Mouse (Mus musculus): ENCODE results near the gene Dusp16. TPM values are rescaled to one million over a fixed set of nuclear protein-coding genes. Genes with fewer than 3 reads are reported as not detected.
"Not testable (repeated sequence)": the region's sequence is repeated elsewhere in the genome, so short reads cannot be mapped to it uniquely, and the experiment has no call there.

The Dusp16 gene
- polyA plus RNA-seq, 1 experiment = 12.7 TPM

- Histone ChIP-seq H3K4me3 (ENCODE audit: control insufficient read depth, insufficient read depth, low read length) (no peak overlapping the region), H3K27ac (ENCODE audit: control insufficient read depth, insufficient read depth, low read length) (no peak overlapping the region), H3K27me3 (ENCODE audit: control insufficient read depth, insufficient read depth, low read length) (no peaks in the 10 kb centered on the region), H3K4me1 (replicated peaks; ENCODE audit: control insufficient read depth, insufficient read depth, low read length) (no peaks in the 10 kb centered on the region), H3K36me3 (ENCODE audit: control insufficient read depth, insufficient read depth, low read length) (no peaks in the 10 kb centered on the region)
- 96% methylated on average over 4 of the region's 4 CpGs for WGBS
- TF ChIP-seq POLR2A (IDR thresholded peaks at IDR 0.05; ENCODE audit: control insufficient read depth, extremely low read depth, insufficient read depth, low read length, poor library complexity) (no peak), CTCF (IDR thresholded peaks at IDR 0.05; ENCODE audit: borderline replicate concordance, control insufficient read depth, extremely low read depth, insufficient read depth, low read length, poor library complexity) (no peak)
- no peak for DNase-seq
These were observed 114.9 kb downstream of the Dusp16 start for GRCm38 (mm10) chr6:134677504-134677903.

DNA sequence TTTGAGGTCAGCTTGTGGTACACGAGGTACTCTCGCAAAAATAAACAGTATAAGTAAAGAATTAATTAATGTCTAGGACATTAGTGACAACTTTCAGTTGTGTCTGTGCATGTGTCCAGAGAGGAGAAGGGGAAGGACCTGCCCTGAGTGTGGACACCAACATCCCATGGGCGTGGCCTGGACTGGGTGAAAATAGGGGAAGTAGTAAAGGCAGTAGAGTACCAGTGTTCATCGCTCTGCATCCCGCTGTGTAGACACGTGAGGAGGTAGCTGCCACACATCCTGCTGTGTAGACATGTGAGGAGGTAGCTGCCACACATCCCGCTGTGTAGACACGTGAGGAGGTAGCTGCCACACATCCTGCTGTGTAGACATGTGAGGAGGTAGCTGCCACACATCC lies 118.7 kb downstream of the Dusp16 start:
- DNase-seq; H3K4me3 ChIP-seq (ENCODE audit: control insufficient read depth, insufficient read depth, low read length); H3K36me3 ChIP-seq (ENCODE audit: control insufficient read depth, insufficient read depth, low read length); H3K27ac ChIP-seq (ENCODE audit: control insufficient read depth, insufficient read depth, low read length); H3K27me3 ChIP-seq (ENCODE audit: control insufficient read depth, insufficient read depth, low read length); H3K4me1 ChIP-seq (replicated peaks; ENCODE audit: control insufficient read depth, insufficient read depth, low read length): not testable (repeated sequence)
- WGBS = 77% methylated on average over 8 of the region's 8 CpGs

DNA sequence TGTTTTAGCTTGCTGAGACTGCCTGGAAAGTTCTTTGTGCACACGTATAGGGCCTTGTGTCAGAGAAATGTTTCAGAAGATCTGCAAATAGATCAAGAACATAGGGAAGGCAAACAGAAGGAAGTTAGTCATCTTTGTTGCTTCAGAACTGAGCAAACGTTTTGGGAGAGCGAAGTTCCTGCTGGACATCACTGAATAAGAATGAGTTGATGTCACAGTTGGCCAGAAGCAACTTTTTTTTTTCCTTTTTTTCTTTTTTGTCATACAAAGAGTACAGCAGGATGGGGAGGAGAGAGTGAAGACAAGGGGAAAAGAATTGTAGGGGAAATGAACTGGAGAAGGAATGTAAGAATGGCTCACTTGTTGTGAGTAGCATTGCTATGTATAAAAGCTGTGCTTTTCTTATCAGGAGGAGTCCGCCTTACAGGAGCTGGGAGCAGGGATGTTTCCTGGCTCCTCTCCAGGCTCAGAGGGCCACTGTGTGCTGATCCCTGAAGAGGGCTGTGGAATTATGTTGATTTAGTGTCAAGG lies 121.5 kb downstream of the Dusp16 start:
- Histone ChIP-seq H3K4me3 (ENCODE audit: control insufficient read depth, insufficient read depth, low read length) (no peak overlapping the region), H3K36me3 (ENCODE audit: control insufficient read depth, insufficient read depth, low read length) (no peaks in the 10 kb centered on the region), H3K4me1 (replicated peaks; ENCODE audit: control insufficient read depth, insufficient read depth, low read length) (no peaks in the 10 kb centered on the region; the same call in 1 of the 2 replicates), H3K27me3 (ENCODE audit: control insufficient read depth, insufficient read depth, low read length) (no peaks in the 10 kb centered on the region), H3K27ac (ENCODE audit: control insufficient read depth, insufficient read depth, low read length) (no peak overlapping the region)
- 87% methylated on average over 4 of the region's 4 CpGs for WGBS
- TF ChIP-seq CTCF (IDR thresholded peaks at IDR 0.05; ENCODE audit: borderline replicate concordance, control insufficient read depth, extremely low read depth, insufficient read depth, low read length, poor library complexity) = no peak
- no peak for TF ChIP-seq POLR2A (IDR thresholded peaks at IDR 0.05; ENCODE audit: control insufficient read depth, extremely low read depth, insufficient read depth, low read length, poor library complexity)
- no peak for DNase-seq

- TF ChIP-seq CTCF (IDR thresholded peaks at IDR 0.05; ENCODE audit: borderline replicate concordance, control insufficient read depth, extremely low read depth, insufficient read depth, low read length, poor library complexity) (no peak), POLR2A (IDR thresholded peaks at IDR 0.05; ENCODE audit: control insufficient read depth, extremely low read depth, insufficient read depth, low read length, poor library complexity) (no peak)
- Histone ChIP-seq H3K36me3 (ENCODE audit: control insufficient read depth, insufficient read depth, low read length) (no peaks in the 10 kb centered on the region), H3K4me1 (replicated peaks; ENCODE audit: control insufficient read depth, insufficient read depth, low read length) (no peaks in the 10 kb centered on the region; the same call in 1 of the 2 replicates), H3K27ac (ENCODE audit: control insufficient read depth, insufficient read depth, low read length) (no peak overlapping the region), H3K27me3 (ENCODE audit: control insufficient read depth, insufficient read depth, low read length) (no peaks in the 10 kb centered on the region), H3K4me3 (ENCODE audit: control insufficient read depth, insufficient read depth, low read length) (no peak overlapping the region)
- 93% methylated on average over 6 of the region's 6 CpGs for WGBS
- no peak for DNase-seq
These were observed 123.1 kb downstream of the Dusp16 start for GRCm38 (mm10) chr6:134669179-134669865.

- no peak overlapping the region for H3K4me3 ChIP-seq (ENCODE audit: control insufficient read depth, insufficient read depth, low read length)
- no peak overlapping the region for H3K27ac ChIP-seq (ENCODE audit: control insufficient read depth, insufficient read depth, low read length)
- WGBS = 78% methylated on average over 2 of the region's 2 CpGs
- no peaks in the 10 kb centered on the region for H3K27me3 ChIP-seq (ENCODE audit: control insufficient read depth, insufficient read depth, low read length)
- DNase-seq = no peak
- no peaks in the 10 kb centered on the region for H3K36me3 ChIP-seq (ENCODE audit: control insufficient read depth, insufficient read depth, low read length)
- H3K4me1 ChIP-seq (replicated peaks; ENCODE audit: control insufficient read depth, insufficient read depth, low read length) = no peaks in the 10 kb centered on the region; the same call in 1 of the 2 replicates
- no peak for TF ChIP-seq POLR2A (IDR thresholded peaks at IDR 0.05; ENCODE audit: control insufficient read depth, extremely low read depth, insufficient read depth, low read length, poor library complexity)
- TF ChIP-seq CTCF (IDR thresholded peaks at IDR 0.05; ENCODE audit: borderline replicate concordance, control insufficient read depth, extremely low read depth, insufficient read depth, low read length, poor library complexity) = no peak
These were observed 123.9 kb downstream of the Dusp16 start for GRCm38 (mm10) chr6:134668519-134668918.

DNA sequence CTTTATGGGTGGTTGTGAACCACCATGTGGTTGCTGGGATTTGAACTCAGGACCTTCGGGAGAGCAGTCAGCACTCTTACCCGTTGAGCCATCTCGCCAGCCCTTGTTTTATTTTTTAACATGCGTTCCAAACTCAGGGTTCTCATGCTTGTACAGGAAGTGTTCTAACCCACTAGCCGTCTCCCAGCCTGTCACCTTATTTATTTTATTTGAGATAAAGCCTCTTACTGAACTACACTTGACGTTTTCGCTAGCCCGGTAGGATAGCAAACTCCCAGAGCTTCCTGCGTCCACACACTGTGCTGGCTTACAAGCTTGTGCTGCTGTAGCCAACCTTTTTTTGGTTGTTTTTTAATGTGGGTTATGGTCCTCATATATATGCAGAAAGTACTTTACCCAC lies 126.6 kb downstream of the Dusp16 start:
- no peak for TF ChIP-seq POLR2A (IDR thresholded peaks at IDR 0.05; ENCODE audit: control insufficient read depth, extremely low read depth, insufficient read depth, low read length, poor library complexity)
- no peak for TF ChIP-seq CTCF (IDR thresholded peaks at IDR 0.05; ENCODE audit: borderline replicate concordance, control insufficient read depth, extremely low read depth, insufficient read depth, low read length, poor library complexity)
- no peak for DNase-seq
- no peak overlapping the region for H3K27ac ChIP-seq (ENCODE audit: control insufficient read depth, insufficient read depth, low read length)
- no peaks in the 10 kb centered on the region for H3K27me3 ChIP-seq (ENCODE audit: control insufficient read depth, insufficient read depth, low read length)
- 95% methylated on average over 9 of the region's 9 CpGs for WGBS
- no peak overlapping the region for H3K4me3 ChIP-seq (ENCODE audit: control insufficient read depth, insufficient read depth, low read length)
- H3K4me1 ChIP-seq (replicated peaks; ENCODE audit: control insufficient read depth, insufficient read depth, low read length) = no peaks in the 10 kb centered on the region
- H3K36me3 ChIP-seq (ENCODE audit: control insufficient read depth, insufficient read depth, low read length) = no peaks in the 10 kb centered on the region

Other genes starting within 250 kb of the Dusp16 start
- 28.3 and 33.8 TPM in 2 replicates for gene Lrp6, start 225.7 kb downstream of the Dusp16 start, polyA plus RNA-seq (2012; rRNA removed)
- gene Mansc1, start 160.1 kb downstream of the Dusp16 start, polyA plus RNA-seq (2012; rRNA removed) = 3.4 and 3.9 TPM in 2 replicates
- 16.9 and 18.8 TPM in 2 replicates for gene Borcs5, start 153.1 kb downstream of the Dusp16 start, polyA plus RNA-seq (2012; rRNA removed)
- 10.7 and 13.3 TPM in 2 replicates for gene Crebl2, start 37.5 kb upstream of the Dusp16 start, polyA plus RNA-seq (2012; rRNA removed)
- gene Gpr19, start 106.0 kb upstream of the Dusp16 start, polyA plus RNA-seq (2012; rRNA removed) = 14.7 and 15.6 TPM in 2 replicates
- gene Cdkn1b, start 127.8 kb upstream of the Dusp16 start, polyA plus RNA-seq (2012; rRNA removed) = 65.2 and 82.5 TPM in 2 replicates
- gene Apold1, start 189.1 kb upstream of the Dusp16 start, polyA plus RNA-seq (2012; rRNA removed) = 1.1 and 1.6 TPM in 2 replicates
- 83.8 and 96.2 TPM in 2 replicates for gene Ddx47, start 219.0 kb upstream of the Dusp16 start, polyA plus RNA-seq (2012; rRNA removed)